Mouse (Mus musculus) liver, adult 10 weeks (tissue): ENCODE results near the gene Trim65. TPM values are rescaled to one million over a fixed set of nuclear protein-coding genes. Genes with fewer than 3 reads are reported as not detected.

Experiments
- polyA plus RNA-seq: library from polyadenylated mRNA; stranded (reverse); fragments of 350-450 nt; fragmentation: Illumina TruSeq; extraction: RNeasy Lipid Tissue Mini Kit (QIAGEN cat#74804); gene quantifications from one replicate; pipeline ENCODE4 v1.2.3, GENCODE M21; 2014; ENCODE audit warnings: low read depth, low replicate concordance

The Trim65 gene
- 4.6 TPM for polyA plus RNA-seq

DNA sequence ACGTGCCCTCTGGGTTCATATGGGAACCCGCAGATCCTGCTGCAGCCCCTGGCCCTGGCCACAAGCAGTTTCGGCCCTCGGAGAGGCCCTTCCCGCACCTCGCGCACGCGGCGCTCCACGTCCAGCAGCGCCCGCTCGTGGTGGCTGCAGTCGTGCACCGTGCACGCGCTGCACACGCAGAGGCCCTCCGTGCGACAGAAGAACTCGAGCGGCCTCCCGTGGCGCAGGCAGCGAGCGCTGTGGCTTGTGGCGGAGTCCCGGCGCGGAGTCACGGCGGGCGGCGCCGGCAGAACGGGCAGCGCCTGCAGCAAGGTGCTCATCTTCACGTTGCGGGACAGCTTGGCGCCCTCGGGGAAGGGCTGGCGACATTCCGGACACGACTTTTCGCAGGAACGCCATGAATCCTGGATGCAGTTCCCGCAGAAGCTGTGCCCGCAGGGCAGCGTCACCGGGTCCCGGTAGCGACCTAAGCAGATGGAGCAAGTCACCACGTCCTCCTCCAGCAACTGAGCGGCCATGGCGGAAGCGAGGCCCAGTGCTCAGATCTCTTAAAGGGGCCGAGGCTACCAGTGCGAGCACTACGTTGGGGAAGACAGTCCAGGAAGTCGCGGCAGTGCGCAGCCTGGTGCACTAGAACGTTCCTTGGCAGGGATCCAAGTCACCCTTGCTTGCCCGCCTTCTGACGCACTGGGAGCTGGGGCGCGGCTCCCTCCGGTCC is at the start of gene Trim65:
Gene Trim65 (minus strand): TSS at position 641 of the 718 bp plus-strand sequence.

DNA sequence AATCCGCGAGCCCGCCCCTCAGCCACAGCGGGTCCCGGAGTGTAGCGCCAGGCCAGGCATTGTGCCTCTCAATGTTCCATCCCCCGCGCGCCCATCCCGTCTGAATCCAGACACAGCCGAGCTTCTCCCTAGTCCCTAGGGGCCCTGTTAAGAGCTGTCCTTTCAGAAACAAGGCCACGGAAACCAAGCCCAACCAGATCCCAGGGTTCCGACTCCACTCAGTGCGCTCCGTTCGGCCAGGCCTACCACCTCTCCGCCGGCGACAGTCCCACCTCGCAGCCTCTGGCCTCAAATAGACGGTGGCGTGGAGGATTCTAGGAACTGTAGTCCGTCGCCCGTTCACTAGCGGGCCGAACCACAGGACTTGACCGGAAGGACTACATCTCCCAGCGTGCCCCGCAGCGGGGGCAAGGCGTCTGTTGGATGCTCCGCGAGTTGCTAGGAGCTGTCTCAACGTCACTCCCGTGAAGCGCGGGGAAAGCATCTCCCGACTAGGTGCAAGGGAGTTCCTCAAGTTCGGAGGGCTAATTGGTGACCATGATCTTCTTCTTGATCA is 37.0 kb upstream of the Trim65 start, which contains the start of gene Fbf1:
Gene Fbf1 (minus strand): TSS at position 283 of the 556 bp plus-strand sequence.

DNA sequence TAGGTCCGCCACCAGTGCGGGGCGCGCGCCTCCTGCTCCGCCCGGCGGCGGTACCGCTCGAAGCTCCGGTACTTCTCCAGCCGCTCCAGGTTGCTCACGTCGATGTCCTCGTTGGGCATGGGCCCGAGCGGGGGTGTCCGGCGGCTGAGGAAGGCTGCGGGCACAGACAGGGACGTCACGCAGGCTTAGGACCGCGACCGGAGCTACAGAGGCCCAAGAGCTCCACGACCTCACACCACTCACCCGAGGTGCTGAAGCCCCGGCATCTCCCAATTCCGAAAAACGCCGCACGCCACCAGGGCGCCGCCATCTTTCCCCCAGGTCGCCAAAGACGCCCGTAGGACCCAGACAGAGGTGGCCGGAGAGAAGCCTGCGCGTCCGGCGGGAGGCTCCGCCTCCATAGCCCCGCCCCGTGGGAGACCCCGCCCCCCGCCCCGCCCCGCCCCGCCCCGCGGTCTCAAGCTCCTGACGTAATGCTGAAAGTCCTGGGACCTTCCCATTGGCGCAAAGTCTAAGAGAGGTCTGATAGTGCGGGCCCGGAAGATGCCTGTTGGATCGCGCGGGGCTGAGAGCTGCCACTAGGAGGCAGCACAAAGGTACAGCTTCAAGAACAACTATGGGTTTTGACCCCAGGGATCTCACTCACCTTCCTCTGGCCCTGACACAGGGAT is 7.7 kb upstream of the Trim65 start, which contains the start of gene Mrpl38:
Gene Mrpl38 (minus strand): TSS at position 401 of the 671 bp plus-strand sequence.

DNA sequence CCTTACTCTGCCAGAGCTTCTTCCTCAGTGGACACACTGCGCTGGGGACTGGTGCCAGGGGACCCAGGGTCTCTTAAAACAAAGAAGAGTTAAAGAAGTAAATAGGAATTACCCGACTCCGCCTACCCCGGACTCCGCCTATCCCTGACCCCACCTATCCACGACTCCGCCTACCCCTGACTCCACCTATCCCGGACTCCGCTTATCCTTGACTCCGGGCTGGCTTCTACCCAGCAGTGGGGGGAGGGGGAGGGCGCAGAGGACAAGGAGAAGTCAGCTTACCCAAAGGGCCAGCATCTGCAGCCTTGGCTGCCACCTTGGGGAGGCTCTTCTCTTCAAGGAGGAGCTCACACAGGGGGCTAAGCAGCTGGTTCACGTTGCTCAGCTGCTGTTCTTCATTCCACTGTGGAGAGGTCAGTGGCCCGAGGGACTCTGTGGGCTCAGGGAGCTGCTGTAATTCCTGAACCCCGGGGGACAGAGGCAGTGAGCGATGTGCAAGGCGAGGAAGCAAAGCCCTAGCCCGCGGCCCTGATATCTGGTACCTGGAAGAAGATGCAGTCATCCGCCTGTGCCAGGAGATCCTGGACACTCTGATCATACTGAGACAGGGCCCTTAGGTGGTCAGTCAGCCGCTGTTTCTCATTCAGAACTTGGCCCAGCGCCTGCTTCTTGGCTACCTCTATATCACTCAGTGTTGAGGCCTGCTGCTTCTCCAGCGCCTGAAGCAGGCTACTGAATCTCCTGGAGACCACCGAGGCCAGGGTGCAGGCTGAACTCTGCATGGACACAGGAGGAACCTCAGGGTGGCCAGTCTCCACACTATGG is 3.6 kb downstream of the Trim65 start, which contains the start of gene Trim47:
Gene Trim47 (minus strand): TSS at position 55 of the 825 bp plus-strand sequence.

DNA sequence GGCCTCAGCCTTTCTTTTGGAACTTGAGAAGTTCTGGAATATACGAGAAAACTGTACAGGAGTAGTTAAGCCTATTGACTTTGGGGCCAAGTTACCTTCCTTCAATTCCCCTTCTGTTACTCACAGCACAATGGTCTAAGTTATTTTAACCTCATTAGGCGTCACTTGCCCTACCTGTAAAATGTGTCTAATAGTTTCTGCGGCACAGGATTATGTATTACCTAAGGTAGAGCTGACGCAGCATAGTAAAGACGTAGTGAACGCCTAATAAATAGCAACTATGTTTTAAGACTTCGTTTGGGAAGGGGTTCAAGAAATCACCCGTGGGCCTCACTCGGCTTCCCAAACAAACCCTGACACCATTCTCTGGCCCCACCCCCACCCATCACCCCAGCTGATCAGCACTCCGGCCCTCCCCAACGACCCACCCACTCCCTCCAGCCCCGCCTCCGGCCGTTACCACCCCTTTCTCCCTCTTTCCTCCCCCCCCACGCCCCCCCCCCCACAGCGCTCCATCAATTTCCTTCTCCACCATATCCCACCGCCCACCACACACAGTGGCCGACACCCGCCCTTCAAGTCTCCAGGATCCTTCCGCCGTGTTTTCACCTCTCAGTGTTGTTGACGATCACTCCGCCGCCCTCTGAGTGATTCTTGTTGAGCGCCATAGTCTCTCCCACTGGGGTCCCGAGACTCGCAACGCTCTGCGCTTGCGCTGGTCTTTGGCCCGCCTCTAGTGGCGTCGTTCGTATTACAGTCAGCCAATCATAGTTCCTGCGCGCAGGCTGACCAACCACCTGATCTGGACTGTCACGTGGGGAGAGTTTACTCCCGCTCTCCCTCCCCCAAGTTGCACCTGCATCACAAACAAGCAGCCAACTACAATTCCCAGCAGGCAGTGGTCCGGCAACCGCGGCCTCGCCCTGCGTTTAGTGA is 44.4 kb downstream of the Trim65 start, which contains the start of gene Wbp2:
Gene Wbp2 (minus strand): TSS at position 738 of the 936 bp plus-strand sequence.

DNA sequence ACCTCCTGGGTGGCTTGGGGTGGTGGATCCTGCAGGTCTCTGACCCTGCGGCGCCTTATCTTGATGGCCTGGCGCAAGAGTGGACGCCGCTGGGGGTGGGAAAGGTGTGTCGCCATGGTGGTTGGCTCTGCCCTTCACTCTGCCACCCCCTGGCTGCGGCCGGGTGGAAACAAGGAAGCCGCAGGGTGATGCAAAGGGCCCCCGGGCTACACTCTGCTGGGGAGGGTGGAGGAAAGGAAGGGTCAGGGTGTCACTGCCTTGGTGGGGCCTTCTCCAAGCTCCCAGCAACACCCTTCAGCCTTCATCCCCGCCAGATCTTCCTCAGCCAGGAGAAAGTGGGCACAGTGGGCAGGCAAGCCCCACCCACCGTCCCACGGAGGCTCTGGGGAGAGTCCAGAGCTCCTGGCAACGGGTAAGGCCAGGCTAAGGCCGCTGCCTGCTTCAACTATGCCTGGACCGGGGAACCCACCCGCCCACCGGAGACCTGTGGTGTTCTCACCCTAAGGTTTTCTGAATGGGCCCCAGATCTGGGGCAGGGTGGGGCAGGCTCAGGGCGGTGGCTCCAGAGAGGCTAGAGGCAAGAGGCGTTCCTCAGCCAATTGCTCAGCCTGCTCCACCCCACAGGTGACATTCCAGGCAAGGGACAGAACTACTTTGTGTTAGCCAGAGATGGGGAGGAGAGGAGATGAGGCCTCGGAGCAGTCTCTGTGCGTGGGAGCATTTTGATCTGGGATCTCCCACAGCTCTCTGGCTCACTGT is 53.3 kb downstream of the Trim65 start, which contains the start of gene Unc13d:
Gene Unc13d (minus strand): TSS at position 516 of the 759 bp plus-strand sequence.

Other genes with a start within 250 kb of the Trim65 start
- not detected for gene Smim5, start 231.2 kb downstream of the Trim65 start, polyA plus RNA-seq
- 0.42 TPM for gene Smim6, start 219.1 kb downstream of the Trim65 start, polyA plus RNA-seq
- gene Sap30bp, start 197.8 kb downstream of the Trim65 start, polyA plus RNA-seq = 6.3 TPM
- gene Recql5, start 197.7 kb downstream of the Trim65 start, polyA plus RNA-seq = 1.2 TPM
- not detected for gene Itgb4, start 156.4 kb downstream of the Trim65 start, polyA plus RNA-seq
- gene Galk1, start 118.4 kb downstream of the Trim65 start, polyA plus RNA-seq = 0.66 TPM
- gene H3f3b, start 103.2 kb downstream of the Trim65 start, polyA plus RNA-seq = 281 TPM
- gene Unk, start 100.8 kb downstream of the Trim65 start, polyA plus RNA-seq = 0.69 TPM
- not detected for gene Unc13d, start 53.2 kb downstream of the Trim65 start, polyA plus RNA-seq
- 15.7 TPM for gene Wbp2, start 44.1 kb downstream of the Trim65 start, polyA plus RNA-seq
- 0.34 TPM for gene Trim47, start 3.9 kb downstream of the Trim65 start, polyA plus RNA-seq
- gene Mrpl38, start 7.7 kb upstream of the Trim65 start, polyA plus RNA-seq = 3.9 TPM
- 2.4 TPM for gene Fbf1, start 37.0 kb upstream of the Trim65 start, polyA plus RNA-seq
- gene Ten1, start 67.7 kb upstream of the Trim65 start, polyA plus RNA-seq = not detected
- gene Acox1, start 67.9 kb upstream of the Trim65 start, polyA plus RNA-seq = 957 TPM
- gene Evpl, start 106.9 kb upstream of the Trim65 start, polyA plus RNA-seq = not detected
- 7.2 TPM for gene Srp68, start 143.1 kb upstream of the Trim65 start, polyA plus RNA-seq
- gene Galr2, start 149.8 kb upstream of the Trim65 start, polyA plus RNA-seq = not detected
- gene Exoc7, start 176.1 kb upstream of the Trim65 start, polyA plus RNA-seq = 7.5 TPM
- not detected for gene Foxj1, start 204.3 kb upstream of the Trim65 start, polyA plus RNA-seq